ENCODE assay signal across 7 mouse cellular contexts in genomic region chr9:25482322-25482998, GRCm38 (mm10). TPM values are rescaled to one million over a fixed set of nuclear protein-coding genes. Genes with fewer than 3 reads are reported as not detected.
DNase-seq lines count a peak whose midpoint lies in the region; ATAC-seq and TF ChIP-seq lines count a peak whose summit lies in the region.

No protein-coding gene starts in this region.

- DNase-seq in testis, postnatal 10 days (ENCODE audit: low spot score) = no peak
- no peak for DNase-seq in forebrain, embryonic 11.5 days (ENCODE audit: low spot score)
- DNase-seq in hindbrain, postnatal 0 days (ENCODE audit: low spot score) = no peak
- peak; percentile 93 for DNase-seq in midbrain, embryonic 11.5 days (ENCODE audit: low spot score, missing footprints)
- DNase-seq in MN1 (ENCODE audit: low spot score) = no peak
- DNase-seq in ovary, postnatal 14 days (ENCODE audit: low spot score) = no peak

- peaks cover 13% of the 10 kb centered on the region for H3K4me1 ChIP-seq in testis, adult 2 months (ENCODE audit: control insufficient read depth, insufficient read depth, low read length)
- H3K4me1 ChIP-seq in forebrain, embryonic 11.5 days (replicated peaks; ENCODE audit: control insufficient read depth, insufficient read depth, low read length) = no peaks in the 10 kb centered on the region
- peaks cover 12% of the 10 kb centered on the region; the same call in 1 of the 2 replicates for H3K4me1 ChIP-seq in hindbrain, postnatal 0 days (ENCODE audit: insufficient read depth, low read length)
- no peaks in the 10 kb centered on the region for H3K4me1 ChIP-seq in midbrain, embryonic 11.5 days (ENCODE audit: control insufficient read depth, insufficient read depth, low read length)

- TF ChIP-seq POLR2A in testis, adult 2 months (IDR thresholded peaks at IDR 0.05; ENCODE audit: control insufficient read depth, low read depth, low read length) = no peak

- peak overlapping the region; percentile 2 for H3K4me3 ChIP-seq in testis, adult 2 months (ENCODE audit: control insufficient read depth, low read depth, low read length)
- peak overlapping the region; percentile 56 for H3K4me3 ChIP-seq in forebrain, embryonic 11.5 days (ENCODE audit: low read depth, low read length)
- peak overlapping the region; percentile 66 for H3K4me3 ChIP-seq in hindbrain, postnatal 0 days (ENCODE audit: low read length)
- H3K4me3 ChIP-seq in midbrain, embryonic 11.5 days (ENCODE audit: low read depth, low read length) = peak overlapping the region; percentile 61

- H3K27ac ChIP-seq in testis, adult 2 months (ENCODE audit: control insufficient read depth, insufficient read depth, low read depth, low read length) = no peak overlapping the region
- no peak overlapping the region for H3K27ac ChIP-seq in forebrain, embryonic 11.5 days (ENCODE audit: low read depth, low read length)
- no peak overlapping the region for H3K27ac ChIP-seq in hindbrain, postnatal 0 days
- H3K27ac ChIP-seq in midbrain, embryonic 11.5 days (ENCODE audit: low read depth, low read length) = no peak overlapping the region

- no peak for TF ChIP-seq CTCF in testis, adult 2 months (IDR thresholded peaks at IDR 0.05; ENCODE audit: control insufficient read depth, insufficient read depth, insufficient replicate concordance, low read depth, low read length)
- TF ChIP-seq CTCF in hindbrain, postnatal 0 days (IDR thresholded peaks at IDR 0.05; ENCODE audit: low read depth) = no peak

- no peaks in the 10 kb centered on the region for H3K9me3 ChIP-seq in forebrain, embryonic 11.5 days (ENCODE audit: control insufficient read depth, low read length)
- no peaks in the 10 kb centered on the region for H3K9me3 ChIP-seq in hindbrain, postnatal 0 days (ENCODE audit: low read length)
- no peaks in the 10 kb centered on the region for H3K9me3 ChIP-seq in midbrain, embryonic 11.5 days (ENCODE audit: control insufficient read depth, low read length)

- H3K4me2 ChIP-seq in forebrain, embryonic 11.5 days (ENCODE audit: low read depth, low read length, severe bottlenecking) = peak overlapping the region; percentile 64
- H3K4me2 ChIP-seq in hindbrain, postnatal 0 days (ENCODE audit: low read depth, low read length) = peak overlapping the region; percentile 88
- peak overlapping the region; percentile 93 for H3K4me2 ChIP-seq in midbrain, embryonic 11.5 days

- no peak overlapping the region; the same call in 1 of the 2 replicates for H3K9ac ChIP-seq in forebrain, embryonic 11.5 days (ENCODE audit: low read length)
- no peak overlapping the region for H3K9ac ChIP-seq in hindbrain, postnatal 0 days (replicated peaks; ENCODE audit: low read length)
- peak overlapping the region; percentile 74; the same call in 1 of the 2 replicates for H3K9ac ChIP-seq in midbrain, embryonic 11.5 days (ENCODE audit: low read length)

- no peaks in the 10 kb centered on the region for H3K36me3 ChIP-seq in testis, adult 2 months (ENCODE audit: control insufficient read depth, insufficient read depth, low read length)
- H3K36me3 ChIP-seq in forebrain, embryonic 11.5 days (ENCODE audit: control insufficient read depth, insufficient read depth, low read length) = no peaks in the 10 kb centered on the region
- H3K36me3 ChIP-seq in hindbrain, postnatal 0 days (ENCODE audit: insufficient read depth, low read length) = no peaks in the 10 kb centered on the region
- no peaks in the 10 kb centered on the region for H3K36me3 ChIP-seq in midbrain, embryonic 11.5 days (ENCODE audit: control insufficient read depth, insufficient read depth, low read length)

- WGBS in forebrain, embryonic 11.5 days = 49% methylated on average over 22 of the region's 22 CpGs
- WGBS in hindbrain, postnatal 0 days = 47% methylated on average over 22 of the region's 22 CpGs
- whole genome bisulfite sequencing in midbrain, embryonic 11.5 days = 52% methylated on average over 22 of the region's 22 CpGs

- ATAC-seq in forebrain, embryonic 11.5 days (replicated peaks; ENCODE audit: low FRiP score) = no peak
- no peak for ATAC-seq in hindbrain, postnatal 0 days
- ATAC-seq in midbrain, embryonic 11.5 days (ENCODE audit: low FRiP score) = no peak

- H3K27me3 ChIP-seq in testis, adult 2 months (ENCODE audit: control insufficient read depth, insufficient read depth, low read length) = no peaks in the 10 kb centered on the region
- H3K27me3 ChIP-seq in forebrain, embryonic 11.5 days (ENCODE audit: control insufficient read depth, insufficient read depth, low read length) = no peaks in the 10 kb centered on the region
- H3K27me3 ChIP-seq in hindbrain, postnatal 0 days (ENCODE audit: insufficient read depth, low read length) = no peaks in the 10 kb centered on the region
- no peaks in the 10 kb centered on the region for H3K27me3 ChIP-seq in midbrain, embryonic 11.5 days (ENCODE audit: control insufficient read depth, insufficient read depth, low read length)

RNA-seq across cellular contexts. Expression of gene Eepd1, which starts 1.1 kb away (rescaled TPM):
- polyA plus RNA-seq in testis, adult 2 months (2012; rRNA removed) = 2.4 and 3.4 TPM in 2 replicates
- 9.2 and 10.3 TPM in 2 replicates for polyA plus RNA-seq in forebrain, embryonic 11.5 days (2014; fragmentation: Nextera tagmentation; extraction: Ambion mirVana)
- total RNA-seq in hindbrain, postnatal 0 days (2014; rRNA removed) = 14.5 TPM in 2 replicates
- polyA plus RNA-seq in hindbrain, postnatal 0 days (2015; fragmentation: Nextera tagmentation; extraction: Ambion mirVana) = 15.8 and 16.3 TPM in 2 replicates
- polyA plus RNA-seq in midbrain, embryonic 11.5 days (2014; fragmentation: Nextera tagmentation; extraction: Ambion mirVana) = 5.5 and 7.8 TPM in 2 replicates

Comparison
In these comparisons a context has a peak if more than half of its experiments do, and no peak if none do; other contexts are left out.
1. H3K4me3 ChIP-seq: peak in every context shown above with its lines; median percentile 66 in hindbrain, postnatal 0 days; 61 in midbrain, embryonic 11.5 days; 56 in forebrain, embryonic 11.5 days; 2 in testis, adult 2 months.